Mouse (Mus musculus) embryonic facial prominence, embryonic 12.5 days (tissue): ENCODE measurements around the gene Krtap19-4. TPM values are rescaled to one million over a fixed set of nuclear protein-coding genes. Genes with fewer than 3 reads are reported as not detected.

Experiments
- ATAC-seq: fragments of 200-750 bp; cut with Nextera tagmentation; 2 replicates; pipeline ENCODE4 v1.8.0; 2017; ENCODE audit not compliant: insufficient number of reproducible peaks, insufficient read depth, low FRiP score, low TSS enrichment
- H3K27ac ChIP-seq: fragments of 300-500 bp; sonication (generic); 2 replicates; pipeline ENCODE4 v1.5.1; 2016; ENCODE audit warnings: mild to moderate bottlenecking
- H3K27me3 ChIP-seq: fragments of 300-500 bp; sonication (generic); 2 replicates; pipeline ENCODE4 v1.6.1; 2016; ENCODE audit warnings: mild to moderate bottlenecking, moderate library complexity
- H3K36me3 ChIP-seq: fragments of 300-500 bp; sonication (generic); 2 replicates; pipeline ENCODE4 v1.6.1; 2016; ENCODE audit warnings: mild to moderate bottlenecking
- H3K4me1 ChIP-seq: fragments of 300-500 bp; sonication (generic); 2 replicates; pipeline ENCODE4 v1.6.1; 2016
- H3K4me2 ChIP-seq: fragments of 300-500 bp; sonication (generic); replicated peaks from 2 replicates; pipeline ENCODE4 v1.6.1; 2016; ENCODE audit warnings: mild to moderate bottlenecking, moderate library complexity
- H3K4me3 ChIP-seq: fragments of 300-500 bp; sonication (generic); 2 replicates; pipeline ENCODE4 v1.5.1; 2016; ENCODE audit warnings: mild to moderate bottlenecking
- H3K9ac ChIP-seq: fragments of 300-500 bp; sonication (generic); 2 replicates; pipeline ENCODE4 v1.6.1; 2016; ENCODE audit warnings: mild to moderate bottlenecking, moderate library complexity
- H3K9me3 ChIP-seq: fragments of 300-500 bp; sonication (generic); 2 replicates; pipeline ENCODE4 v1.6.1; 2016; ENCODE audit warnings: mild to moderate bottlenecking, moderate library complexity
- WGBS: fragments of 180-500 bp; shearing (Covaris S2); methylation state at CpG from one replicate; pipeline ENCODE4 v1.1.7; 2016; 5-methylcytosine and 5-hydroxymethylcytosine counted together
- polyA plus RNA-seq: library from polyadenylated mRNA; unstranded; fragments of >200 nt; fragmentation: Nextera tagmentation; extraction: Ambion mirVana; gene quantifications from 2 replicates; pipeline ENCODE4 v1.2.1, GENCODE M21; 2016

The Krtap19-4 gene
- polyA plus RNA-seq: not detected in 2 replicates

DNA sequence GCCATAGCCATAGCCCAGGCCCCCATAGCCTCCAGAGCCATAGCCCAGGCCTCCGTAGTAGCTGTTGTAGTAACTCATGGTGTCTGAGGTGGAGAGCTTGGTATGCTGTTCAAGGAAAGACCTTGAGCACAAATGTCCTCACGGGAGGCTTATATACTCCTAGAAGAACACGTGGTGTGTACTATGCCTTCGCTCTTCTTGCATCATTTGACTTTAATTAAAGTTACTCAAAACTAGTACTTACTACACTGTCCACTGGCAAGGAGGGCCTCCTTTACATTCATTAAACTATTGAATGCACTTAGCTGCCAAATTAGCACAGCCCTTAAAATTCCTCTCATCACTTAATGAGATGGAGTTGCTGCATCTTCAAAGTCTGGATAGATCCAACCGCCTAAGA lies at the start of gene Krtap19-4:
TSS of gene Krtap19-4 (minus strand) at position 101 of the 400 bp plus-strand sequence.
- Histone ChIP-seq H3K36me3 (no peaks in the 10 kb centered on the region), H3K4me1 (no peaks in the 10 kb centered on the region), H3K9me3 (no peaks in the 10 kb centered on the region), H3K27me3 (no peaks in the 10 kb centered on the region), H3K4me3 (no peak within 1 kb of the TSS), H3K4me2 (no peak within 1 kb of the TSS), H3K27ac (no peak within 1 kb of the TSS), H3K9ac (no peak within 1 kb of the TSS)
- WGBS: 89% methylated on average over 5 of the region's 5 CpGs
- ATAC-seq: no peak

DNA sequence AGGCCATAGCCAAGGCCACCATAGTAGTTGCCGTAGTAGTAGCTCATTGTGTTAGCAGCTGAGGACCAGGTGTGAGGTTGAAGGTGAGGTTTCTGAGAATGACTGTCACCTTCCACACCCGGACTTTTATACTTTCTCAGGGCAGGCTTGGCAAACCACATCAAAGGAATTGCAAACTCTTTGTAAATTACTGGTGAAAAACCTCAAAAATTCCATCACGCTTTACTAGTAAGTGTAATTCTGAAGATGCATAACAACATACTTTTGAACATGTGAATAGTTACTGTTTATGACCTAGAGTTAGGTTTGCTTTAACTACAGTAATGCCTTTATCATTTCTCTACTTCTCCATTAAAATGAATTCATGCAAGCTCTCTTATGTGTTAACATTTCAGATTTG lies 47.3 kb upstream of the Krtap19-4 start, which contains the start of gene Krtap19-9b:
TSS of gene Krtap19-9b (minus strand) at position 101 of the 400 bp plus-strand sequence.
- Histone ChIP-seq H3K9me3 (no peaks in the 10 kb centered on the region), H3K4me1 (no peaks in the 10 kb centered on the region), H3K4me2 (no peak within 1 kb of the TSS), H3K9ac (no peak within 1 kb of the TSS), H3K36me3 (no peaks in the 10 kb centered on the region), H3K4me3 (no peak within 1 kb of the TSS), H3K27me3 (no peaks in the 10 kb centered on the region), H3K27ac (no peak within 1 kb of the TSS)
- ATAC-seq: no peak
- WGBS: 87% methylated on average over 3 of the region's 3 CpGs

DNA sequence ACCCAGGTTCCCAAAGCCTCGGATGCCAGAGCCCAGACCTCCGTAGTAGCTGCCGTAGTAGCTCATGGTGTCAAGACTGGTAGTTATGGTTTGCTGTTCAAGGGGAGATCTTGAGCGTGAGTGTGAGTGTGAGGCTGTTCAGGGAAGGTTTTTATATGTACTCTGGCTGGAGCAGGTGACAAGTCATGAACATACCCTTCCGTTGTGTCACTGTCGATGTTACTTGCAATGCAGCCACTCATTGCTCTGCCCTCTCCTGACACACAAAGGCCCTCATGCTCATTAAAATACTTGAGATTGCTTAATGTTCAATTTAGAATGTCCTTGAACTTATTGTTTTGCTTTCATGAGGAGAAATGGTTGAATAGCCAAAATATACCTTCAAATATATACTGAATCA lies 11.5 kb upstream of the Krtap19-4 start, which contains the start of gene Krtap19-5:
TSS of gene Krtap19-5 (minus strand) at position 101 of the 400 bp plus-strand sequence.
- Histone ChIP-seq H3K27me3 (no peaks in the 10 kb centered on the region), H3K36me3 (no peaks in the 10 kb centered on the region), H3K4me3 (no peak within 1 kb of the TSS), H3K9ac (no peak within 1 kb of the TSS), H3K4me2 (no peak within 1 kb of the TSS), H3K4me1 (no peaks in the 10 kb centered on the region), H3K27ac (no peak within 1 kb of the TSS), H3K9me3 (no peaks in the 10 kb centered on the region)
- ATAC-seq: no peak
- 93% methylated on average over 6 of the region's 6 CpGs for WGBS

DNA sequence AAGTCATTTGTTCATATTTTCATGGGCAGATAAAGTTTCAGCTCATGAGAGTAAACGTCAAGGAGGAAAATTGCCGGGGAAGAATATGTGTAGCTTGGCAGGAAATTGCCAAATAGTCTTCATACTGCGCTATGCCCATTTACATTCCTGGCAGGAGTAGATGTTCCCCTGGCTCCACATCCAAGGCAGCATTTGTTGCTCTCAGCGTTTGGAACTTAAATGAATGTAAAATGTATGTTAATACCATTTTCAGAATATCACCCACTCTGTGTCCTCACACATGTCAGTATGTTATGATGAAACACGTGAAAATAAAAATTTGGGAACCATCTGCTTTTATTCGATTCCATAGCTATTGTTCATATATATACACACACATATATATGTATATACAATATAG lies 2.0 kb upstream of the Krtap19-4 start:
- H3K36me3 ChIP-seq: no peaks in the 10 kb centered on the region
- H3K4me2 ChIP-seq: no peak overlapping the region
- H3K4me3 ChIP-seq: no peak overlapping the region
- no peaks in the 10 kb centered on the region for H3K4me1 ChIP-seq
- no peak for ATAC-seq
- no peaks in the 10 kb centered on the region for H3K27me3 ChIP-seq
- 77% methylated on average over 6 of the region's 6 CpGs for WGBS
- no peaks in the 10 kb centered on the region for H3K9me3 ChIP-seq
- no peak overlapping the region for H3K9ac ChIP-seq
- H3K27ac ChIP-seq: no peak overlapping the region

DNA sequence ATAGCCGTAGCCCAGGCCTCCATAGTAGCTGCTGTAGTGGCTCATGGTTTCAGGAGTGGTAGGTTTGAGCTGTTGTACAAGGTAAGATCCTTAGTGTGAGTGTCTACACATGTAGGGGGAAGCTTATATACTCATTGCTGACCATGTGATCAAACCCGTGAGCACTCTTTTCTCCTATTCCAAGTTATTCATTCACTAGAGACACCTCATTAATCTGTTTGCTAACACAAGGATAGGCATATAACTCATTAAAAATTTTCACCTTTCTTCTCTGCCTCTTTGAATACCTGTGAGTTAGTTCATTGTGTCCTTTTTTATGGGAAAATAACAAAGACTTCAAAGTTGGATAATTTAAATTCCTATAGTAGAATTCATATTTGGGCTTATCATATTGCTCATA lies 7.0 kb downstream of the Krtap19-4 start, which contains the start of gene Krtap19-3:
TSS of gene Krtap19-3 (minus strand) at position 101 of the 400 bp plus-strand sequence.
- H3K36me3 ChIP-seq: no peaks in the 10 kb centered on the region
- H3K9me3 ChIP-seq: no peaks in the 10 kb centered on the region
- no peak for ATAC-seq
- H3K4me1 ChIP-seq: no peaks in the 10 kb centered on the region
- no peak within 1 kb of the TSS for H3K27ac ChIP-seq
- no peaks in the 10 kb centered on the region for H3K27me3 ChIP-seq
- no peak within 1 kb of the TSS for H3K4me2 ChIP-seq
- H3K4me3 ChIP-seq: no peak within 1 kb of the TSS
- H3K9ac ChIP-seq: no peak within 1 kb of the TSS
- WGBS: 94% methylated on average over 2 of the region's 2 CpGs

DNA sequence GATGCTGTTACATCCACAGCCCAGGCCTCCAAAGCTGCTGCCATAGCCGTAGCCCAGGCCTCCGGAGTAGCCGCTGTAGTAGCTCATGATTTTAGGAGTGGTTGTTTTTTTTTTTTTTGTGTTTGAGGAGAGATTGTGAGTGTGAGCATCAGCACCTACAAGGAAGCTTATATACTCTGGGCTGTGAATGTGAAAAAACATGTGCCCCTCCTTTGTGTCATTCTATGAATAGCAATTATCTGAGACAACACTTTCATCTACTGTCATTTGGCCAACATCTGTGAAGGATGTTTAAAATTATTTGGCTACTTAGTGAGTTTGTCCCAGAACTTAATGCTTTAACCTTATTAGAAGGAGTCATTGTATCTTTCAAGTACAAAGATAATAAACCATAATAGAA lies 10.7 kb downstream of the Krtap19-4 start, which contains the start of gene Krtap19-2:
TSS of gene Krtap19-2 (minus strand) at position 101 of the 400 bp plus-strand sequence.
- no peak for ATAC-seq
- H3K9ac ChIP-seq: no peak within 1 kb of the TSS
- H3K4me1 ChIP-seq: no peaks in the 10 kb centered on the region
- no peaks in the 10 kb centered on the region for H3K27me3 ChIP-seq
- no peaks in the 10 kb centered on the region for H3K9me3 ChIP-seq
- 90% methylated on average over 3 of the region's 3 CpGs for WGBS
- H3K4me2 ChIP-seq: no peak within 1 kb of the TSS
- H3K36me3 ChIP-seq: no peaks in the 10 kb centered on the region
- no peak within 1 kb of the TSS for H3K4me3 ChIP-seq
- no peak within 1 kb of the TSS for H3K27ac ChIP-seq

- H3K9me3 ChIP-seq: no peaks in the 10 kb centered on the region
- H3K27me3 ChIP-seq: no peaks in the 10 kb centered on the region
- H3K27ac ChIP-seq: no peak within 1 kb of the TSS
- ATAC-seq: no peak
- no peak within 1 kb of the TSS for H3K4me2 ChIP-seq
- H3K4me1 ChIP-seq: no peaks in the 10 kb centered on the region
- H3K9ac ChIP-seq: no peak within 1 kb of the TSS
- WGBS: 84% methylated on average over 6 of the region's 6 CpGs
- H3K4me3 ChIP-seq: no peak within 1 kb of the TSS
- H3K36me3 ChIP-seq: no peaks in the 10 kb centered on the region
These were observed 15.6 kb downstream of the Krtap19-4 start, which contains the start of gene Krtap19-1 for GRCm38 (mm10) chr16:88869311-88869710. Gene Krtap19-1, minus strand, starts transcription at chr16:88869411.

DNA sequence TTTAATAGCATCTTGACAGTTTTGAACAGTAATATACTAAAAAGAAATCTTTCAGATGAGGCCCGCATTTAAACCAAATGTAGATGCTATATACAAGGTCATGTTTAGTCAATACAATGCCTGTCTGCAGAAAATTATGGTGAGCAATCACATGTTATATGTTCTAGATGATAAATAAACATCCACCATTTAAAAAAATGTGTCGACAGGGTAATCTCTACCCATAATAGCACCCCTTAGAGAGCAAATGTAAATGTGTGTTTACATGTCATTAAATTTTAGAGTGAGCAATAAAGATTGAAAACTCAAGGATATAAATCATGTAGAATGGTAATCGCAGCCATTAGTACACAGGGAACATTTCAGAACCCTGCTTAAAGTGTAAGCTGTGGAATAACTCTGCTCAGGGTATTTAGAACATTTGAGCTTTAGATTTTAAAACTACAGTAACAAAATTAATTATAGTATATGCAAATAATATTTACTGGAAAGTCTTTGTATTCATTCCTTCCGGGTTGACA lies 19.9 kb downstream of the Krtap19-4 start:
- 88% methylated on average over 4 of the region's 4 CpGs for WGBS
- ATAC-seq: no peak
- Histone ChIP-seq H3K9ac (no peak overlapping the region), H3K4me1 (no peaks in the 10 kb centered on the region), H3K27ac (no peak overlapping the region), H3K4me2 (no peak overlapping the region), H3K9me3 (no peaks in the 10 kb centered on the region), H3K36me3 (no peaks in the 10 kb centered on the region), H3K27me3 (no peaks in the 10 kb centered on the region), H3K4me3 (no peak overlapping the region)

- ATAC-seq: no peak
- no peak overlapping the region for H3K4me3 ChIP-seq
- no peak overlapping the region for H3K27ac ChIP-seq
- no peaks in the 10 kb centered on the region for H3K36me3 ChIP-seq
- WGBS: 11% methylated on average over 5 of the region's 5 CpGs
- H3K4me1 ChIP-seq: no peaks in the 10 kb centered on the region
- no peaks in the 10 kb centered on the region for H3K9me3 ChIP-seq
- H3K4me2 ChIP-seq: no peak overlapping the region
- H3K27me3 ChIP-seq: no peaks in the 10 kb centered on the region
- H3K9ac ChIP-seq: no peak overlapping the region
These were observed 33.4 kb downstream of the Krtap19-4 start for GRCm38 (mm10) chr16:88851450-88851849.

DNA sequence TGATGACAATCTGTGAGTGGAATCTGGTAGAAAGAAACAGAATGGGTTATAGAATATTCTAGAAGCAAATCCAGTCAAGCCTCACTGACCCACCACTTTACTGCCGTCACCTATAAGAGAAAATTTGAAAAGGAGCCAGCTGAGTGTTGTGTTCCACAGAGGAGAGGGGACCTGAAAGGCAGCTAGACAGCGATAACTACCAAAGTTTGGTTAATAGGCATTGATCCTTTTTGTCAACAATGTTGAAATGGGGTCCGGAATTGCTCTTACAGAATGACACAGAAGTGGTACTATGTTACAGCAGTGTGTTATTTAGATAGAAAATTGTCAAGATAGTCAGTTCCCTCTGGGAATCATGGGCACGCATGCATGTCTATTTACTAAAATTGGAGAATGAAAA lies 36.3 kb downstream of the Krtap19-4 start:
- Histone ChIP-seq H3K36me3 (no peaks in the 10 kb centered on the region), H3K4me3 (no peak overlapping the region), H3K4me2 (no peak overlapping the region), H3K27me3 (no peaks in the 10 kb centered on the region), H3K9me3 (no peaks in the 10 kb centered on the region), H3K4me1 (no peaks in the 10 kb centered on the region), H3K9ac (no peak overlapping the region), H3K27ac (no peak overlapping the region)
- WGBS: 80% methylated on average over 4 of the region's 4 CpGs
- ATAC-seq: no peak

GRCm38 (mm10) chr16:88847363-88847762 lies 37.5 kb downstream of the Krtap19-4 start:
- ATAC-seq: no peak
- Histone ChIP-seq H3K27me3 (no peaks in the 10 kb centered on the region), H3K27ac (no peak overlapping the region), H3K9me3 (no peaks in the 10 kb centered on the region), H3K4me2 (no peak overlapping the region), H3K4me1 (no peaks in the 10 kb centered on the region), H3K9ac (no peak overlapping the region), H3K4me3 (no peak overlapping the region), H3K36me3 (no peaks in the 10 kb centered on the region)
- WGBS: 85% methylated on average over 1 of the region's 1 CpGs
